Mouse (Mus musculus) adrenal gland, adult 2 months (tissue): Measurements from ENCODE around the gene Slc1a2. TPM values are rescaled to one million over a fixed set of nuclear protein-coding genes. Genes with fewer than 3 reads are reported as not detected.
A peak's percentile ranks its signal among the peaks of the same experiment; 100 is the strongest.

ENCODE experiments used
- DNase-seq: peaks from one replicate; pipeline ENCODE4 v3.0.0; 2021
- polyA plus RNA-seq: library from polyadenylated mRNA; depleted of rRNA; stranded (reverse); fragments of >200 nt; gene quantifications from 2 replicates; pipeline ENCODE4 v1.2.3, GENCODE M21; 2012; rRNA removed
- total RNA-seq, 2 experiments: library from RNA; stranded (reverse); gene quantifications; 2 replicates each; pipeline ENCODE4 v1.2.3; 2021

Slc1a2 gene
- total and polyA plus RNA-seq, 3 experiments: 0.01 to 0.55 (median 0.14) TPM

GRCm38 (mm10) chr2:102820790-102821189, 162.3 kb downstream of the Slc1a2 start:
- no peak for DNase-seq

GRCm38 (mm10) chr2:102822036-102822435, 163.6 kb downstream of the Slc1a2 start:
- DNase-seq: no peak

DNA sequence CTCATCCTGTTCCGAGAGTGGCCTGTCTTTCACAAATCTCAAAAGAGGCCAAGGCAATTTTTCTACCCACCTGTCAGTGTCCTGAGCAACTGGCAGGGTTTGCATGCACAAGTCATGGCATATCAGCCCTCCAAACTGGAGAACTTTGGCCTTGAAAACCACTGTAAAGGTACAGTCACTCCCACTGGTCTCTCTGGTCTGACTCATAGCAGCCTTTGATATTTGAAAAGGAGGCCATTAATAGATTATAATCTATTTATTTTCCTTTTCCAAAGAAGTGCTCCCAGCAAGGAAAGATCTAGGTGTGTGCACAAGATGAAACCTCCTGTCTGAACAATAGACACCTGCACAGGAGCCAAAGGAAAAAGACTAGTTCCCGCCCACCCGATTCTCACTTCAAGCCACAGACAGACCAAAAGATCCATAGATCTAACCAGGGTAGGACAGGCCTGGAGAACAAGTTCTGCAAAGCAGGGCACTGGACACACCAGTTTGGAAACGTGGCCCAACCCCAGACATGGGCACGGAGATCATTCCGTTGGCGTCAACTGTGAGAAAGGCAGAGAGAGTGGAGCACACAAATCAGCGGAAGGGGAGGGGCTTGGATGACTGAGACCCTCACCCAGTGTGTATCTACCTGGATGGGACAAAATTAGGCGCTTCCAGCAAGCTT, 167.6 kb downstream of the Slc1a2 start:
- peak; percentile 53 for DNase-seq

GRCm38 (mm10) chr2:102827841-102828240, 169.4 kb downstream of the Slc1a2 start:
- no peak for DNase-seq

GRCm38 (mm10) chr2:102828381-102828780, 169.9 kb downstream of the Slc1a2 start:
- DNase-seq: peak; percentile 69

DNA sequence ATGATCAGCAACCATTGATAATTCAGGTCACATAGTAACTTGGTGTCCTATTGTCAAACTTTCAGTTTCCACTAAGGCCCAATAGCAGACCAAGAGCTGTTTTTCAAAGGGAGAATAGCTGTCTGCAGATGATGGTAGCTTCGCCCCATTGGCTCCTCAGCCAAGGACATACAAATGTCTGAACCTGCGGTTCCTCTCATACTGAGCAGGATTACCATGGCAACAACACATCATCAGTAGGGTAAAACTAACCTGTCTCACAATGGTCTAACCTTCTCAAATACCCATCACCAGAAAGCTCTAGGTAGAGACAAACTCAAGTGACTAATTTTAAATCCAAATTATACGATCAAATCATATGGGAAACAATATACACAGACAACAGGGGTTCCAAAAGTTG, 170.7 kb downstream of the Slc1a2 start:
- peak; percentile 60 for DNase-seq

DNA sequence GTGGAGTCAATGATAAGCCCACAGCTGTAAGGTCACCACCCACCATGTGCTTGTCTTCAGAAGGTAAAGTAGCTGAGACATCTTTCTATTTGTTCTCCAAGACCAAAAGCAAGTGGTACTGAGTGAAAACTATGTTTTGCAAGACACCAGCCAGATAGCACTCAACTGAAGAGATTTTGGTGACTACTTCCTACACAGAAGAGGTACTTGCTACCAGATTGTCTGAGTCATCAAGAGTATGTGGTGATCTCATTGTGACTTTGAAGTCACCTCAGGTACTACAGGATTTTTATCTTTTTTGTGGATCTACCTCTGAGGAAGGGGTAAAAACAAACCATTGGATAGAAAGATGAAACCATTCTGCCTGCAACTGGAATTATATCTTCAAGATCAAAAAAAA, 173.1 kb downstream of the Slc1a2 start:
- no peak for DNase-seq

DNA sequence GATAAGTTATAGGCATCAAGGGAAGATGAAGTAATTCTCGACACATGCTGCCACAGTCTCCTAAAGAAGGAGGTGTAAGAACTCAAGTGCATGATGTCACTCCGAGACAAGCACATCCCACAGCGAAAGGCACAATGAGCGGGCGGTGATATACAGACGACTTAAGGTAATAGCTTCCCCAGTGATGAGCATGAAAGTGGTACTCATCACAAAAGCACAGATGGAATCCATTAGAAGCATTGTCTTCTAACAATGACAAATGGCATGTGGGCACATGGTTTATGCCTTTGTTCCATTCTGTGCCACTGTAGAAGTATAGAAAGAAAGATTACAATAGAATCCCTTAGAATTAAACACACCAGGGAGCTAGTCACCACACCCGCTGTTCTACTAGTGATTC, 179.7 kb downstream of the Slc1a2 start:
- no peak for DNase-seq

Other genes starting within 250 kb of the Slc1a2 start
- gene Fjx1, start 206.2 kb upstream of the Slc1a2 start, total RNA-seq: under 1 TPM; 0.35 to 0.66 TPM
- 0.70 and 1.6 TPM in 2 replicates for gene Fjx1, start 206.2 kb upstream of the Slc1a2 start, polyA plus RNA-seq
- 1 to 10 TPM; 1.3 to 2.9 TPM for gene Pamr1, start 108.6 kb upstream of the Slc1a2 start, total RNA-seq
- gene Pamr1, start 108.6 kb upstream of the Slc1a2 start, polyA plus RNA-seq: 0.65 and 1.1 TPM in 2 replicates
- 10 to 100 TPM; 53.7 to 60.7 TPM for gene Cd44, start 243.0 kb downstream of the Slc1a2 start, total RNA-seq
- 9.5 and 12.8 TPM in 2 replicates for gene Cd44, start 243.0 kb downstream of the Slc1a2 start, polyA plus RNA-seq